Mouse (Mus musculus): ENCODE measurements around the gene Tk1. TPM values are rescaled to one million over a fixed set of nuclear protein-coding genes. Genes with fewer than 3 reads are reported as not detected.

The Tk1 gene
- polyA plus RNA-seq, 1 experiment, result 265 TPM

DNA sequence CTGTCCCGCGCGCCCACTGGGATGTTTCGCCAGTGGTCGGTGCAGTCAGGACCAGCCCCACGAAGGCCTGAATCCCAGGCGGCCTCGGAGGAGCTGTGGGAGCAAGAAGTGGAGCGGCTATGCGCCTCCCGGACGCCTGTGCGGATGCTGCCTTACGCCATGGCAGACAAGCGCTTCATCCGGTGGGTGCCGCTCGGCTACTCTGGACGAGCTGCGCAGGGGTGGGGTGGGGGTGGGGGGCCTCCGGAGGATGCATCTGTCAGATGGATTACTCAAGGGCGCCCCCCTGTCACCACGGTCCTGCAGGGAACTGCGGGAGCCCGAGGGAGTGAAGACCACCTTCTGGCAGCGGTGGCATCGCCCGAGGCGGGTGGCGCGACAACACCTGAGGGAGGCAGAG, 42.8 kb downstream of the Tk1 start:
- TF ChIP-seq MYOD1 (IDR thresholded peaks at IDR 0.05; ENCODE audit: control insufficient read depth, insufficient read length, low read depth) (no peak), MYOG (IDR thresholded peaks at IDR 0.05; ENCODE audit: control insufficient read depth, extremely low read depth, insufficient read length) (no peak), CEBPB (IDR thresholded peaks at IDR 0.05; ENCODE audit: low read depth) (no peak), USF1 (IDR thresholded peaks at IDR 0.05; ENCODE audit: low read depth) (no peak), MAX (IDR thresholded peaks at IDR 0.05) (no peak), FOSL1 (IDR thresholded peaks at IDR 0.05; ENCODE audit: insufficient read depth, low read length, poor library complexity, severe bottlenecking) (no peak), CTCF (IDR thresholded peaks at IDR 0.05; ENCODE audit: control insufficient read depth, insufficient read depth, insufficient read length) (no peak)
- Histone ChIP-seq H3K79me2 (ENCODE audit: control insufficient read depth, insufficient read depth) (no peaks in the 10 kb centered on the region), H3K27me3 (ENCODE audit: control insufficient read depth, insufficient read depth, insufficient read length) (no peaks in the 10 kb centered on the region), H3K36me3 (ENCODE audit: control insufficient read depth, insufficient read depth) (no peaks in the 10 kb centered on the region), H3K4me3 (ENCODE audit: insufficient read depth, poor library complexity, severe bottlenecking) (no peak overlapping the region), H3K79me3 (ENCODE audit: low read depth) (no peaks in the 10 kb centered on the region), H3ac (ENCODE audit: control insufficient read depth, insufficient read length, low read depth) (no peak overlapping the region)

DNA sequence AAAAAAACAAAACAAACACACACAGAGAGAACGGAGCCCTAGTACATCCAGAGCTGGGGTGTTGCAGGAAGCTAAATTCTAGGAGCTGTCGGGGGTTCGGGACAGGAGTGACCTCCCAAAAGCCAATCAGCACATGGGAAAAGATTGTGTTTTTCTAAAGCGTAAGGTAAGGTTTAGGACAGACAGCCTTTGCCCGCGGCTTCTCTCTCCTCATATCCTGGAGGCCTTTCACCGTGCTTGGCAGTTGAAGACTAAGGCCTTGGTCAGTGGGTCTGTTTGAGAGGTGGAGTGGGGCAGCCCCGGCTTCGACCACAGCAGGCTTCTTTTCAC, 43.2 kb downstream of the Tk1 start:
- Histone ChIP-seq H3K79me3 (ENCODE audit: low read depth) (no peaks in the 10 kb centered on the region), H3K79me2 (ENCODE audit: control insufficient read depth, insufficient read depth) (no peaks in the 10 kb centered on the region), H3K36me3 (ENCODE audit: control insufficient read depth, insufficient read depth) (no peaks in the 10 kb centered on the region), H3ac (ENCODE audit: control insufficient read depth, insufficient read length, low read depth) (no peak overlapping the region), H3K27me3 (ENCODE audit: control insufficient read depth, insufficient read depth, insufficient read length) (no peaks in the 10 kb centered on the region), H3K4me3 (ENCODE audit: insufficient read depth, poor library complexity, severe bottlenecking) (no peak overlapping the region)
- no peak for TF ChIP-seq MAX (IDR thresholded peaks at IDR 0.05)
- TF ChIP-seq CTCF (IDR thresholded peaks at IDR 0.05; ENCODE audit: control insufficient read depth, insufficient read depth, insufficient read length), result no peak
- TF ChIP-seq MYOD1 (IDR thresholded peaks at IDR 0.05; ENCODE audit: control insufficient read depth, insufficient read length, low read depth), result no peak
- TF ChIP-seq FOSL1 (IDR thresholded peaks at IDR 0.05; ENCODE audit: insufficient read depth, low read length, poor library complexity, severe bottlenecking), result no peak
- no peak for TF ChIP-seq USF1 (IDR thresholded peaks at IDR 0.05; ENCODE audit: low read depth)
- no peak for TF ChIP-seq MYOG (IDR thresholded peaks at IDR 0.05; ENCODE audit: control insufficient read depth, extremely low read depth, insufficient read length)
- no peak for TF ChIP-seq CEBPB (IDR thresholded peaks at IDR 0.05; ENCODE audit: low read depth)

DNA sequence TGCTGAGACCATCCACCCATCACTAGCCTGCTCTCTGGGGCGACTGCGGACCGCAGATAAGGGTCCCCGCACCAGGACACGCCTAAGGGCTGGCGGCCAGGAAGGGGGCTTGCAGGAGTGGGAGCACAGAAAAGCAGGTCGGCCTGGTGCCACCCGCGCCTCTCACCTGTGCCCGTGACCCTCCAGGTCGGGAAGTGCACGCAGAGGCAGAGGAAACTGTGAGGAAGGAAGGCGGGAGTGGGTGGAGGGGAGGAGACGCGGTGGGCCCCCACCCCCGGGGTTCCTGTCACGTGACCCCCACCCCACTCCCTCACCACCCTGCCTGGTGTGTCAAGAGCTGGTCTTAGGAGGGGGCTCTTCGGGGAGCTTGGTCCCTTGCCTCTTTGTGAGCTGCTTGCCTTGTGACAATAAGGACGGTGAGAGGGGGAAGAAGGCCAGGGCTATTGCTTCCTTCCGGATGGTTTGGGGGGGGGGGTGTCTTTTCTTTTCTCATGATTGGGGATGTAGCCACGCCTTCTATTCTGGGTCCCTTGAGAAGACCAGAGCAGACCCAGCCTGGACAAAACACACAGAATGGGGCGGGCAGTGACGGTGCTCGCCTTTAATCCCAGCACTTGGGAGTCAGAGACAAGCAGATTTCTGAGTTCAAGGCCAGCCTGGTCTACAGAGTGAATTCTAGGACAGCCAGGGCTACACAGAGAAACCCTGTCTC, 43.7 kb downstream of the Tk1 start, which contains the start of the genes Tmc8 and Tmc6:
Tmc8 (plus strand) TSS at position 84 of the 712 bp plus-strand sequence.
Tmc6 (minus strand) TSS at position 206 of the 712 bp plus-strand sequence.
- Histone ChIP-seq H3K27me3 (ENCODE audit: control insufficient read depth, insufficient read depth, insufficient read length) (no peaks in the 10 kb centered on the region), H3ac (ENCODE audit: control insufficient read depth, insufficient read length, low read depth) (peak within 1 kb of the TSS; percentile 23), H3K79me3 (ENCODE audit: low read depth) (no peaks in the 10 kb centered on the region), H3K4me3 (ENCODE audit: insufficient read depth, poor library complexity, severe bottlenecking) (peak within 1 kb of the TSS; percentile 23), H3K79me2 (ENCODE audit: control insufficient read depth, insufficient read depth) (no peaks in the 10 kb centered on the region), H3K36me3 (ENCODE audit: control insufficient read depth, insufficient read depth) (no peaks in the 10 kb centered on the region)
- TF ChIP-seq MYOG (IDR thresholded peaks at IDR 0.05; ENCODE audit: control insufficient read depth, extremely low read depth, insufficient read length) (no peak), USF1 (IDR thresholded peaks at IDR 0.05; ENCODE audit: low read depth) (no peak)

DNA sequence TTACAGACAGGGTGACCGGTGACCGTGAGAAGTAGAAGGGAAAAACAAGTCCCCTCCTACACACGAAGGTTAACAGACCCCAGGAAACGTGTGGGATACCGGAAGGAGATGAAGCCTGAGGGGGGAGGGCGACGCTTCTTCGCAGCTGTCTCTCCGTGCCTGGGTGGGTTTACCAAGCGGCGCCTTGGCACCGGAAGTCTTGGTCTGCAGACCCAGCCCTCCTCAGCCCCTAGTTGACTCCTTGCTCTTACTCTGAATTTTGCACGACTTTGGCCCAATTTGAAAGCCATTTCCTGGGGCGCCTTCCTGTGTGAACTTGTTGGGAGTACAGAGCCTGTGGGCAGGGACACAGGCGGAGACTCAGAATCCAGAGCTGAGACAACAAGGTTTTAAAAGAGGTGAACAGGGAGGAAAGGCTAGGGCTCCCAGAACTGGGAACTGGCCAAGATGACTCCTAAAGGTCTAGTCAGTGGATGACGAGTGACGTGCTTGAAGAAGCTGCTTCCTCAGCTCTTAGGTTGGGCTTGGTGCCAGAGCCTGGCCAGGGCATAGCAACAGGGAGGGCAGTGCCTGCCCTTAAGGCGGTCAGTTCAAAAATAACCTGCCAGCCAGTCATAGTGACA, 44.6 kb downstream of the Tk1 start:
- peak overlapping the region; percentile 23 for H3K4me3 ChIP-seq (ENCODE audit: insufficient read depth, poor library complexity, severe bottlenecking)
- no peaks in the 10 kb centered on the region for H3K79me2 ChIP-seq (ENCODE audit: control insufficient read depth, insufficient read depth)
- TF ChIP-seq MYOD1 (IDR thresholded peaks at IDR 0.05; ENCODE audit: control insufficient read depth, insufficient read length, low read depth) (peak; percentile 45), FOSL1 (IDR thresholded peaks at IDR 0.05; ENCODE audit: insufficient read depth, low read length, poor library complexity, severe bottlenecking) (no peak), CTCF (IDR thresholded peaks at IDR 0.05; ENCODE audit: control insufficient read depth, insufficient read depth, insufficient read length) (no peak)
- peak overlapping the region; percentile 23 for H3ac ChIP-seq (ENCODE audit: control insufficient read depth, insufficient read length, low read depth)
- H3K36me3 ChIP-seq (ENCODE audit: control insufficient read depth, insufficient read depth), result no peaks in the 10 kb centered on the region
- no peaks in the 10 kb centered on the region for H3K79me3 ChIP-seq (ENCODE audit: low read depth)
- no peaks in the 10 kb centered on the region for H3K27me3 ChIP-seq (ENCODE audit: control insufficient read depth, insufficient read depth, insufficient read length)

DNA sequence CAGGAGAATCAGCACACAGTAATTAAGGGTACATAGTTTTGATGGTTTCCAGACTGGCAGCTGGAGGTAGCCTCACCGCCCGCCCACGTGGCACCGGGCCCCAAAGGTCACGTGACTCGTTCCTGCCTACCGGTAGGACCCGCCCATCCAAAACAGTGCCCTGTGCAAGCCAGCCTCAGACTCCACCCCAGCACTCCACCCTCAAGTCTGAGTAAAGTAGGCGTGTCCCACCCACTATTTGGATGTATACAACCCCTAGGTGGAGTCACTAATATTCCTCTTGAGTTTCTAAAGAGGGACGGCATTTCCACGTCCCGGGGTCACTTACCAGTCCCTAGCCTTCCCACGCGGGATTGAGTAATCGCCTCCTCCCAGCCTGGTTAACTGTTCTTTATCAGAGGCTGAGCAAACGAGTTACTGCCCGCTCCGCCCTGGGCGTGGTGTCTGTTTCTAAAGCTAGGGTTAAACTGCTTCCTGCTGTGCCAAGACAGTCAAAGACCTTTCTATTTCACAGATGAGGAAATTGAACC, 45.2 kb downstream of the Tk1 start:
- TF ChIP-seq MAX (IDR thresholded peaks at IDR 0.05) (peak; percentile 91), USF1 (IDR thresholded peaks at IDR 0.05; ENCODE audit: low read depth) (peak; percentile 93), FOSL1 (IDR thresholded peaks at IDR 0.05; ENCODE audit: insufficient read depth, low read length, poor library complexity, severe bottlenecking) (no peak), MYOG (IDR thresholded peaks at IDR 0.05; ENCODE audit: control insufficient read depth, extremely low read depth, insufficient read length) (no peak), CEBPB (IDR thresholded peaks at IDR 0.05; ENCODE audit: low read depth) (peak; percentile 43), CTCF (IDR thresholded peaks at IDR 0.05; ENCODE audit: control insufficient read depth, insufficient read depth, insufficient read length) (no peak), MYOD1 (IDR thresholded peaks at IDR 0.05; ENCODE audit: control insufficient read depth, insufficient read length, low read depth) (peak; percentile 7)
- Histone ChIP-seq H3K79me3 (ENCODE audit: low read depth) (no peaks in the 10 kb centered on the region), H3K27me3 (ENCODE audit: control insufficient read depth, insufficient read depth, insufficient read length) (no peaks in the 10 kb centered on the region), H3K79me2 (ENCODE audit: control insufficient read depth, insufficient read depth) (no peaks in the 10 kb centered on the region), H3K36me3 (ENCODE audit: control insufficient read depth, insufficient read depth) (no peaks in the 10 kb centered on the region), H3K4me3 (ENCODE audit: insufficient read depth, poor library complexity, severe bottlenecking) (peak overlapping the region; percentile 42), H3ac (ENCODE audit: control insufficient read depth, insufficient read length, low read depth) (peak overlapping the region; percentile 64)
